Mouse (Mus musculus) olfactory bulb, adult 2 months (tissue): ENCODE measurements around the gene Map6. TPM values are rescaled to one million over a fixed set of nuclear protein-coding genes. Genes with fewer than 3 reads are reported as not detected.

Experiments
- H3K27ac ChIP-seq: fragments of 200-500 bp; 2 replicates; pipeline ENCODE4 v1.5.1; 2012; ENCODE audit warnings: low read depth, low read length; ENCODE audit not compliant: insufficient read depth
- H3K4me1 ChIP-seq: fragments of 200-500 bp; 2 replicates; pipeline ENCODE4 v1.6.1; 2012; ENCODE audit warnings: low read length; ENCODE audit not compliant: control insufficient read depth, insufficient read depth
- H3K4me3 ChIP-seq: fragments of 200-500 bp; 2 replicates; pipeline ENCODE4 v1.5.1; 2012; ENCODE audit warnings: mild to moderate bottlenecking, low read depth, low read length, moderate library complexity; ENCODE audit not compliant: insufficient read depth
- CTCF ChIP-seq: fragments of 200-500 bp; IDR thresholded peaks from 2 replicates; pipeline ENCODE4 v1.5.1; 2012; ENCODE audit warnings: low read depth, mild to moderate bottlenecking, low read length, moderate library complexity; ENCODE audit not compliant: insufficient read depth
- POLR2A ChIP-seq: fragments of 200-500 bp; IDR thresholded peaks from 2 replicates; pipeline ENCODE4 v1.6.1; 2012; ENCODE audit warnings: mild to moderate bottlenecking, low read depth, low read length, moderate library complexity; ENCODE audit not compliant: insufficient read depth
- WGBS: fragments of 180-500 bp; shearing (Covaris S2); methylation state at CpG from one replicate; pipeline ENCODE4 v1.1.7; 2018; 5-methylcytosine and 5-hydroxymethylcytosine counted together
- polyA plus RNA-seq: library from polyadenylated mRNA; stranded (reverse); fragments of >200 nt; gene quantifications from 2 replicates; pipeline ENCODE4 v1.2.4, GENCODE M21; 2012; ENCODE audit warnings: low replicate concordance; ENCODE audit not compliant: missing spikeins, insufficient read depth, insufficient read length

Gene Map6
- polyA plus RNA-seq, 1 experiment: not detected

GRCm38 (mm10) chr7:99300650-99301175 is 33.5 kb downstream of the Map6 start:
- no peak for TF ChIP-seq POLR2A
- TF ChIP-seq CTCF: no peak
- WGBS: 88% methylated on average over 3 of the region's 3 CpGs
- H3K4me3 ChIP-seq: no peak overlapping the region
- peaks cover 17% of the 10 kb centered on the region for H3K4me1 ChIP-seq
- no peak overlapping the region for H3K27ac ChIP-seq

DNA sequence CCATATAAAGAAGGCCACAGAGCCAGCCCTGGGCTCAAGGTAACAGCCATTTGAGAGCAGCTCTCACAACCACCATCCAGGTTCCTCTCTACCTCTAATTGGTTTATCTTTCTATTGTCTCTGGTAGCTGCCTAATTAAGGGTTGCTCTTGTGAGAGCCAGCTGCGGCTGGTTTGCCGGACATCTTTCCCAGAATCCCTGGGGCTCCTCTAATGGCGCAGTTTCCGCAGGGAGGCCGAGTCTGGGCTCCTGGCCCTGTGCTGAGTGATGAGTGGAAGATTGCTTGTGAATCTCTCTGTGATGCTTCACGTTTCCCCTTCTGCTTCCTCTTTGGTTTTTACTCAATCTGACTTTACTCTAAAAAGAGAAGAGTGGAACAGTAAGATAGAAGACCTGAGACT is 36.8 kb downstream of the Map6 start:
- TF ChIP-seq CTCF: no peak
- H3K4me1 ChIP-seq: peaks cover 26% of the 10 kb centered on the region
- 0 out of 2 replicates have a peak overlapping the region, but pooled peaks have one; percentile 5 for H3K27ac ChIP-seq
- 46% methylated on average over 6 of the region's 6 CpGs for WGBS
- no peak overlapping the region for H3K4me3 ChIP-seq

GRCm38 (mm10) chr7:99304949-99305372 is 37.7 kb downstream of the Map6 start:
- no peak for TF ChIP-seq CTCF
- TF ChIP-seq POLR2A: no peak
- peaks cover 26% of the 10 kb centered on the region for H3K4me1 ChIP-seq
- H3K27ac ChIP-seq: 0 out of 2 replicates have a peak overlapping the region, but pooled peaks have one; percentile 18
- no peak overlapping the region for H3K4me3 ChIP-seq
- 49% methylated on average over 5 of the region's 5 CpGs for WGBS

DNA sequence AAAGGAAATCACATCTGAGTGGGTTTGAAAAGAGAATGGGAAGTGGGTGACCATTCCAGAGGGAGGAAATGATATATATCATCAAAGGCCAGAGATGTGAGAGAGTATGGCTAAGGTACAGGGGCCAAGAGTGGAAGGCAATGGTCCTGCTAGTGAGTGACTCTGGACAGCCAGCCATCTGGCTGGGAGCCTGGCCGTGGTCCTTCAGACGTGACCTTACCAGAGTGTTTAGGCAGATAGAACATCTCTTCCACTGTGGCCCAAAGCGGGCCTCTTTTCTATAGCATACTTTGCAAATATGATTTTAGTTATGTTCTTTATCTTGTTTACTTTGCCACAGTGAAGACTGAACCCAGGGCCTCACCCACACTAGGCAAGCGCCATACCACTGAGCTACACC is 38.4 kb downstream of the Map6 start:
- Histone ChIP-seq H3K4me3 (no peak overlapping the region), H3K27ac (no peak overlapping the region), H3K4me1 (peaks cover 26% of the 10 kb centered on the region)
- TF ChIP-seq POLR2A (no peak), CTCF (no peak)
- WGBS: 97% methylated on average over 4 of the region's 4 CpGs

DNA sequence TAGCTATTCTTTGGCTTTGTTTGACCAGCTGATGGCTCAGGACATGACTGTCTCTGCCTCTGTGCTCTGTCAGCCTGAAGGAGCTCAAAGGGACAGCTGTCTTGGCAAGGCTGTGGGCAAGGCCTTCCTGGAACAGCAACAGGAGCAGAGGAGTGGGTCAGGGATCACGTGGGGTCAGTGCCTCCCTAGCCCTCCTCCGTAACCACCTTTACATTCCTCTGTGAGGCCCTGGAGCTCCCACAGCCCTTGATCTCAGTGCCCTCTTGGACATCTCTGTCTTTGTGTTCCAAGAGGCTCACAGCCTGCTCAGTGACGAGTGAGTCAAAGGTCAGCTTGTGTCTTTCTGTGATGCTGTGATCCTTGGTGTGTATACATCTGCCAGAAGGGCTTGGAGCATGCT is 39.4 kb downstream of the Map6 start:
- TF ChIP-seq POLR2A (no peak), CTCF (no peak)
- no peak overlapping the region for H3K4me3 ChIP-seq
- WGBS: 68% methylated on average over 3 of the region's 3 CpGs
- no peak overlapping the region for H3K27ac ChIP-seq
- H3K4me1 ChIP-seq: peaks cover 28% of the 10 kb centered on the region

- 74% methylated on average over 7 of the region's 7 CpGs for WGBS
Observed at GRCm38 (mm10) chr7:99311433-99311832, 44.2 kb downstream of the Map6 start.

DNA sequence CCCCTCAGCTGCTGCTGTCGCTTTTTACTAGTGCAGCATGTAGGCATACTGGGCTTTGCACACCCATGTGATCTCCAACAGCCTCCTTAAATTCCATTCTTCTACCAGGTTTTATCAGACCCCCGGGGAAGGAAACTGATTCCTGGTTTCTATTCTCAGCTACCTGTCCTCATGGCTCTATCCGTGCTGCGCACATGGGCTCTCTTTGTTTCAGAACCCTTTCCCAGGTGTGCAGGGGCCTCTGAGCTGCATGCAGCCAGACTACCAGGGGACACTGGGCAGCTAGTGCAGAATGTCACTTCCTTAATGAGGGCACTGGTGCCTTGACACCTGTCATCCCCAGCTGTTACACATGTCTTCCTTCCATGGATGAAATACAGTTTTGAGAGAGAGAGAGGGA is 44.8 kb downstream of the Map6 start:
- WGBS: 75% methylated on average over 4 of the region's 4 CpGs
- H3K4me1 ChIP-seq: peaks cover 5% of the 10 kb centered on the region
- no peak for TF ChIP-seq CTCF
- TF ChIP-seq POLR2A: no peak
- H3K27ac ChIP-seq: no peak overlapping the region
- no peak overlapping the region for H3K4me3 ChIP-seq

More at GRCm38 (mm10) chr7:99311433-99311832, 44.2 kb downstream of the Map6 start:
- Histone ChIP-seq H3K4me3 (no peak overlapping the region), H3K27ac (no peak overlapping the region), H3K4me1 (peaks cover 9% of the 10 kb centered on the region)
- TF ChIP-seq POLR2A (no peak), CTCF (no peak)

DNA sequence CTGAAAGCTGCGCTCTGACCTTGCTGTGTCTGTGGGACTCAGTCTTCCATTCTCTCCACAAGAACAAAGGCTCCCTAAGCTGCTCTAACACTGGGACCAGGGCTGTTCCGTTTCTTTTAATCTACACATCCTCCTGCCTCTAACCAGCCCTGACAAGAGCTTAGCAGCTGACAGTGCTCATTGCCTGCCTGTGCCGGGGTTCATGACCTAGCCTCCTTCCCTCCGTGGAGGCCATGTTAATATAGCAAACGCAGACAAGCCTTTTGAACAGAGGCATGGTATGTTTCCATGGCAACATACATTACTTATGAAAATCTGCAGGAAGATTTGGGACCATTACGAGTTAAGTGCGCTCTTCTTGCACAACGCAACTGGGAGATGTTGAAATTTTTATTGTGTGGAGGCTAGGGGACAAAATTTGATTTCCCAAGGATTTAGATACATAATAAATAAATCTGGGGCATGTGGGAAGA is 45.5 kb downstream of the Map6 start:
- H3K27ac ChIP-seq: no peak overlapping the region
- 72% methylated on average over 8 of the region's 8 CpGs for WGBS
- peaks cover 2% of the 10 kb centered on the region; the same call in 1 of the 2 replicates for H3K4me1 ChIP-seq
- no peak overlapping the region for H3K4me3 ChIP-seq
- no peak for TF ChIP-seq CTCF
- TF ChIP-seq POLR2A: no peak

DNA sequence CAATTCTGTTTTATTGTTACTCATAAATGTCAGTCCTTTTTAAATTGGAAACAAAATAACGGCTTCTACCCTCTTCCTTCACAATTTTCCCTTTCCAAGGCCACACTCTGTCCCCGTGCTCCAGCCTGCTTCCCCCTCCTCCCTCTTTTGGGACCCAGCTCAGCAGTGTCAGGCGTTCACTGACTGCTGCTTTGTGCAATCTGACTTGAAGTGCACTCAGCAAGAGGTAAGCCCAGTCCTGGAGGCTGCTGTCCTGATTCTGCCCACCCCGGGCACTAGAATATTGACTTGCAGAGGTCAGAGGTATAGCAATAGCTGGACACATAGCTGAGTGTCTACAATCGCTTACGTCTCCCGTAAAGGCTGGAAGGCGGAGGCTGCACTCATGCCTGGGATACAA is 46.0 kb downstream of the Map6 start:
- TF ChIP-seq CTCF (no peak), POLR2A (no peak)
- no peak overlapping the region for H3K4me3 ChIP-seq
- WGBS: 89% methylated on average over 8 of the region's 8 CpGs
- H3K4me1 ChIP-seq: peaks cover 2% of the 10 kb centered on the region; the same call in 1 of the 2 replicates
- no peak overlapping the region for H3K27ac ChIP-seq

DNA sequence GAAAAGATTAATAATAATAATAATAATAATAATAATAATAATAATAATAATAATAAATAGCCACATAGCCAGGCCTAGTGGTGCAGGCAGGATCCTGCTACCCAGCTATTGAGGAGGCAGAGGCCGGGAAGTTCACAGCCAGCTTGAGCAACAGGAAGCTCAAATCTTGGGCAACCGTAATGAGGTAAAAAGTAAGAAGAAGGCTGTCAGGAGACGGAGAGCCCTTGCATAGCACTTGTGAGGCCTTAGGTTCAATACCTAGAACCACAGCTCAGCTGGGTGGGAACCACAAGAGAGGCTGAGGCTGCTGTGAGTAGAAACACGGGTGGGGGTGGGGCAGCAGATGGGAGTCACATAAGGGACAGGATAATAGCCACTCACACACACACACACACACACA is 47.3 kb downstream of the Map6 start:
- no peak overlapping the region for H3K27ac ChIP-seq
- H3K4me1 ChIP-seq: peaks cover 2% of the 10 kb centered on the region; the same call in 1 of the 2 replicates
- 81% methylated on average over 4 of the region's 4 CpGs for WGBS
- TF ChIP-seq POLR2A (no peak), CTCF (no peak)
- H3K4me3 ChIP-seq: no peak overlapping the region

- no peak overlapping the region for H3K4me3 ChIP-seq
- no peak for TF ChIP-seq CTCF
- TF ChIP-seq POLR2A: no peak
- H3K4me1 ChIP-seq: peaks cover 2% of the 10 kb centered on the region; the same call in 1 of the 2 replicates
- WGBS: 93% methylated on average over 7 of the region's 7 CpGs
- H3K27ac ChIP-seq: no peak overlapping the region
Observed at GRCm38 (mm10) chr7:99316207-99316606, 49.0 kb downstream of the Map6 start.
